Mouse (Mus musculus): ENCODE measurements around the gene Ptpn18. TPM values are rescaled to one million over a fixed set of nuclear protein-coding genes. Genes with fewer than 3 reads are reported as not detected.
"Not testable (repeated sequence)": the region's sequence is repeated elsewhere in the genome, so short reads cannot be mapped to it uniquely, and the experiment has no call there.

The Ptpn18 gene
- total RNA-seq (2021) (1 to 10 TPM; 2.8 to 3.3 TPM), polyA plus RNA-seq (2012; rRNA removed) (71.5 and 109 TPM in 2 replicates)
- long read RNA-seq, partial matches to known transcripts = 7 of 8 reads
- long read RNA-seq, other reads (novel, unspliced or antisense) = 1 of 8 reads

DNA sequence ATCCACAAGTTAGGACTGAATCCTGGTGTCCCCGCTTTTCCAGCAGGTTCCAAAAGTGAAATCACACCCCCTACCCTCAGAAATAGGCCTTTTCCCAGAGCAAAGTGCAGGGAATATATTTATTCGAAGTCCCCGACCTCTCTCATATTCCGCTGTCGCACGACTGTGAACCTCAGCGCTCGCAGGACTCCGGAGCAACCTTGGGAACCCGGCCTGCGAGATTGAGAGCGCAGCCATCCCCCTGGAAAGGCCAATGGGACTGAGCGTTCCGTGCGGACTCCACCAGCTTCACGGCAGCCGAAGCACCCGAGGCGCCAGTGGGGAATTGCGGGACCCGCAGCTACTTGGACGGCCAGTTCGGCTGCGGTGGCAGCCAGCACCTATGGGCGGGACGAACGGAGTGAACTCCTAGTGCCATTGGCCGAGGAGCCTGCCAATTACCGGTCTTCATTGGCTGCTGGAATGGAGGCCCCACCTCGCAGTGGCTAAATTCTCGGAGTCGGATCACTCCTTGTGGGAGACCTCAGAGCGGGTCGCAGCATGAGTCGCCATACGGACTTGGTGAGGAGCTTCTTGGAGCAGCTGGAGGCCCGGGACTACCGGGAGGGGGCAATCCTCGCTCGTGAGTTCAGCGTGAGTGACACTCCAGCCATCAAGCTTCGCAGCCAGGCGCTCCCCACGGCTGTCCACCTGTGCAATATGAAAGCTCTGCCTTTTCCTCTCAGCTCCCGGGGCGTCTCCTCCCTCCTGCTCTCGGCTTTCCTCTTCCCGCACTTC, at the start of gene Ptpn18:
TSS of gene Ptpn18 (plus strand) at position 479 of the 777 bp plus-strand sequence.
- DNase-seq = peak; percentile 95

DNA sequence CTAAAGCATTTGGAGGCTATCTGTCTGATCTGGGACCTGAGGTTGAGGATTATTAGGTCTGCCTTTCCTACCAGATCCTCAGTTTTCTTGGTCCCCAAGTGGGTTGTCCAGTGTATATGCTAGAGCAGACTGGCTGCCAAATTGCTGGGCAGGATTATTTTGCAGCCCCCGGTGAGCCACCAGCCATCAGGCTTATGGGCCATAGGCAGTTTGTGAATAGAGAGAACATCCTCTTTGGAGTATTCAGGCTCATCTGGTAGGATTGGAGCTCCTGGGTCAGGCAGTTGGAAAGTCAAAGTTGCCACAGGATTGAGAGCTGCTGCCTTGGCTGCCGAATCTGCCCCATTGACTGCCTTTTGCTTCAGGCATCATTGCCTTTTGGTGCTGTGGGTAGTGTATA, 31.1 kb upstream of the Ptpn18 start:
- no peak for DNase-seq

- DNase-seq = no peak
Observed at GRCm38 (mm10) chr1:34429281-34429680, 30.3 kb upstream of the Ptpn18 start.

DNA sequence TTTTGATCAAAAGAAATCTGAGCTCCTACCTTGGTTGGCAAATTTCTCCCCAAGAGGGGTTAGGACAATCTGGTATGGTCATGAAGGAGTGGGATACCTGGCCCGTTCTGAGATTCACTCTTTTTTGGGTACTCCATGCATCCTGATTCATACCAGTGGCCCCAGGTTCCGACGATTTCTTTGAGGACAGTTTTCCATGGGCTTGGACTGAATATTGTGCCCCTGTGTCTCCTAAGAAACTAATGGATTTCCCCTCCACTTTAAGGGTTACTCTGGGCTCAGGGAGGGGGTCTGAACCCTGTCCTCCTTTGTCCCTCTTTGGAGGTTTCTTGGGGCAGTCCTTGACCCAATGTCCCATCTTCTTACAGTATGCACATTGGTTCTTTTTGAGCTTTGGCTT, 28.6 kb upstream of the Ptpn18 start:
- DNase-seq = no peak

- no peak for DNase-seq
Observed at GRCm38 (mm10) chr1:34431431-34431830, 28.1 kb upstream of the Ptpn18 start.

GRCm38 (mm10) chr1:34432411-34432775, 27.2 kb upstream of the Ptpn18 start:
- DNase-seq = peak; percentile 42

- DNase-seq = peak; percentile 36
Observed at GRCm38 (mm10) chr1:34432776-34433481, 26.6 kb upstream of the Ptpn18 start.

DNA sequence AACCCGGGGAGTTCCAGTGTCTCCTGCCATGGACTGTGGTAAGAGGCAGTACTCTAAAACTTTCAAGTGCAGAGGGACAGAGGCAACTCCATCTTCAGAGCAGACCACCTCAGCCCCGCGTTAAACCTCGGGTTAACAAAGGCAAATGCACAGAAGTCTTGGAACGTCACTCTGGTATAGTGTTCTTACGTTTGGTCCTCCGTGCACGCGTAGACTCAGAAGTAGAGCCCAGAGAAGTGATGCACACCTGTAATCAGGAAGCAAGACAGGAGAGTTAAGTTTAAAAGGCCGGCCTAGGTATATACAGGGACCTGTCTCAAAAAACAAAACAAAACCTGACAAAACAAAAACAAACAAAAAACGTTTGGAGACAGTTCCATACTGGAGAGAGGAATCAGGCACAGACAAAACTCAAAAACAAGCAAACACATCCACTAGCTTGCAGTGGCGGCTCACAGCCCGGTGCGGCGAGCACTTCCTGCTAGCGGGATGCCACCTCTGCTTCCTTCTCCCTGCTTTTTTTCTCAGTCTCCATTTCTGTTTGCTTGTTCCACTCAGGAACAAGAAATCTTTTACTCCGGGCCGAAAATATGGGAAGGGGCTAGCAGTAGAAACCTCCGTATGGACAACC, 25.6 kb upstream of the Ptpn18 start:
- DNase-seq = peak; percentile 21

DNA sequence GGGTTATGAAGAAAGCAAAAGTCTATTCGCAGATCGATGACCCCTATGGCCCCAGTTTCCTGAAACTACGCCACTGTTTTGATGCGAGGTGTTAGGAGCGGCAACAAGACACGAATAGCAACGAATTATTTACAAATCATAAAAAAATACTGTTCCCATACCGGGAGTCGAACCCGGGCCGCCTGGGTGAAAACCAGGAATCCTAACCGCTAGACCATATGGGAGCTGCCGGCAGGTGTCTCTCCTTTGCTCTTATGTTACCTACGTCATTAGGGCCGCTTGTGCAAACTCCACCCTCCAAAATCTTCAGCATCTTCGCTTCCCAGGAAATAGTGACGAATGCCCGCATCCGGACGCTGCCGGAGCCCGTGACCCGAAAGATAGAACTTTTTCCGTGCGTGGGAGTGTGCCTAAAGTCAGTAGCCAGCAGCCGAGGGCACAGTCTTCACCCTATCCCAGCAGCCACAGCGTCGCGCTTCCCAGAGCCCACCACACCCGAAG, 24.9 kb upstream of the Ptpn18 start:
- peak; percentile 94 for DNase-seq

DNA sequence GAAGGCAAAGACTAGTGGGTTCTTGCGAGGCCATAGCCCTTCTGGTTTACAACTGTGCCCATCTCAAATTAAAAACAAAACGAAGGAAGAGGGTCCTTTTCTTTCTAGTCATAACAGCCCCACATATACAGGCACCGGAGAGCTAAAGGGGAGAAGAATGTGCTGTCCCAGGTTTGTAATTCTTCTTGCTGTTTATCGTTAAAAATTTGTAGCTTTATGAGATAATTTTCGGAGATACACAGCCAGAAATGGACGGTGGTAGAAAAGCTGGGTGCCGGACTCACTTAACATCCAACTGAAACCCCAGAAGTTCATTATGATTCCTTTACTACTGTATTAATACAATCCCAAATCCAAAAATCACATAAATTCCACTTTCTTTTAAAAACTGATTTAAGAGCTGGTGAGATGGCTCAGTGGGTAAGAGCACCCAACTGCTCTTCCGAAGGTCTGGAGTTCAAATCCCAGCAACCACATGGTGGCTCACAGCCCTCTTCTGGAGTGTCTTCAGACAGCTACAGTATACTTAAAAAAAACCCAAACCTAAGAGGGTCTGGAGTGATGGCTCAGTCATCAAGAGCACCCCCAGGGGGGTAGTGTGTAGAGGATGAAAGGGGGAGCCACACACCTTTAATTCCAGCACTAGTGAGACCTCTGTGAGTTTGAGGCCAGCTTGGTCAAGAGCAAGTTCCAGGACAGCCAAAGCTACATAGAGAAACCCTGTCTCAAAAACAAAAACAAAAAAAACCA, 24.0 kb upstream of the Ptpn18 start:
- DNase-seq = no peak

DNA sequence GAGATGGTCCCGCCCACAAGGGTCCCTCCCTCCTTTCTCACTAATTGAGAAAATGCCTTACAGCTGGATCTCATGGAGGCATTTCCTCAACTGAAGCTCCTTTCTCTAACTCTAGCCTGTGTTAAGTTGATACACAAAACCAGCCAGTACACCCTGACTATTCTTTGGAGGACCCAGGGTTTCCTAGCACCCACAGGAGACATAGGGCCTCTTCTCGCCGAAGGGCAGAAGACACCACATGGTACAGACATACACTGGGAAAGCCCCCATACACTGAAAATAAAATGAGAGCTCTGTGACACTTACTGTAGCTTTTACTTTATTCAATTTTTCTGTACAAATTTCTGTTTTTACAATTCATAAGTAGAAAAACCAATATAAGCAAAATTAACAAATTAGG, 23.2 kb upstream of the Ptpn18 start:
- no peak for DNase-seq

GRCm38 (mm10) chr1:34437366-34437765, 22.2 kb upstream of the Ptpn18 start:
- not testable (repeated sequence) for DNase-seq

DNA sequence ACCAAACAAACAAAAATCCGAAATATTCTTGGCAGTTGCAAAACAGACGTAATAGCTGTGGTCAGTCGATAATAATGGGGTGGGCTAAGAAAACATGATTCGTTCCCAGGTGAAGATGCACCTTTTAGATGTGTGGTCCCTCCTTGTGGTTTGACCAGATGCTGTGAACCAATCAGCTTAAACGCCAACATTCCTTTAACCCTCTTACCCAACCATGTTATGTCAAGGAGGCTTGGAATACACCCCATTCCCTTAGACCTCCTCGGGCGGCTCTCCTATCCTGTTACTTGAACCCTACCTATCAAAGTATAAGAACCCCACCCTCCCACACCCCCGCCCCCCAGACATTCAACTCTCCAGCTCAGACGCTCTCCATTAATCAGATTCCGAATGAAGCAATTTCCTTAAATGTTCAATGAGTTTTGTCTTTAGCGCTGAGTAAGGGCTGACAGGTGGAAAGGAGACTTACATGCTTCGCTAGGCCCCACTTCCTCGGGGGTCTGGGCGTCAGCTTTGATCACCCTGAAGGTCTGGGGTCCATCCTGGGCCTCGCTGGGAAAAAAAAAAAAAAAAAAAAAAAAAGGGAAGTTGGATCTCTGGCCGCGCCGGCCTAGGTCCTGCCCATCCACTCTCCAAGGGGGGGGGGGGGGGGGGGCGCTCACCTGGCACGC, 21.0 kb upstream of the Ptpn18 start:
- DNase-seq = no peak

DNA sequence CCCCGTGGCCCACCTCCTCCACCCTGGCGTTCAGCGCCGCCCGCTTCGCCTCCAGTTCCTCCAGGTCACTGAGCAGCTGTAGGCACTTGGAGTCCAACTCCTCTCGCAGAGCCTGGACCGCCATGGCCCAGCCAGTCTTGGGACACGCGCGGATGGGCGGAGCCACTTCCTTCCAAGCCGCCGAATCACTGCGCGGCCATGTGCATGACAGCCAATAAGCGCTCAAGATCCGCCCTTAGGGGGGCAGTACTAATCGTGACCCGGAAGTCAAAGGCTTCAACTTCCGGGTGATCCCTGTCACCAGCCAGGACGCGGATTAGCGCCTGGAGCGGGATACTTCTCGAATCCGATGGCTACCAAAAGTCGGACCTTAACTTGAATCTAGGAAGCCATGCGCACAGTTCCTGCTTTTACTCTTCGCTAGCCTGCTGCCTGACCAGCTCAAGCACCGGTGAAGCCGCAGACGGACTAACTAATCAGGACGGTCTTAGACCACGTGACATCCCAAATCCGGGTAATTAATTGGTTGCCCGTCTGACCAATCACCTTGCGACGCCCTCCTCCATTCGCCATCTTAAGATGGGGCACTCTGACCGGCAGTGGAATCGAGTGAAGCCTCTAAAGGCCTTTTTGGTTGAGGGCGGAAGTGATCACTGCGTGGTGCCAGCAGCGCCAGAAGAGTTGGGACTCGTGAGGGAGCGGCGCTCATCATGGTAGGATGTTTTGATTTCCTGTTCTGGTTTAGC, 20.2 kb upstream of the Ptpn18 start, which contains the start of the genes Ccdc115 and Imp4:
TSS of gene Ccdc115 (minus strand) at position 458 of the 746 bp plus-strand sequence.
TSS of gene Imp4 (plus strand) at position 637 of the 746 bp plus-strand sequence.
- peak; percentile 95 for DNase-seq

DNA sequence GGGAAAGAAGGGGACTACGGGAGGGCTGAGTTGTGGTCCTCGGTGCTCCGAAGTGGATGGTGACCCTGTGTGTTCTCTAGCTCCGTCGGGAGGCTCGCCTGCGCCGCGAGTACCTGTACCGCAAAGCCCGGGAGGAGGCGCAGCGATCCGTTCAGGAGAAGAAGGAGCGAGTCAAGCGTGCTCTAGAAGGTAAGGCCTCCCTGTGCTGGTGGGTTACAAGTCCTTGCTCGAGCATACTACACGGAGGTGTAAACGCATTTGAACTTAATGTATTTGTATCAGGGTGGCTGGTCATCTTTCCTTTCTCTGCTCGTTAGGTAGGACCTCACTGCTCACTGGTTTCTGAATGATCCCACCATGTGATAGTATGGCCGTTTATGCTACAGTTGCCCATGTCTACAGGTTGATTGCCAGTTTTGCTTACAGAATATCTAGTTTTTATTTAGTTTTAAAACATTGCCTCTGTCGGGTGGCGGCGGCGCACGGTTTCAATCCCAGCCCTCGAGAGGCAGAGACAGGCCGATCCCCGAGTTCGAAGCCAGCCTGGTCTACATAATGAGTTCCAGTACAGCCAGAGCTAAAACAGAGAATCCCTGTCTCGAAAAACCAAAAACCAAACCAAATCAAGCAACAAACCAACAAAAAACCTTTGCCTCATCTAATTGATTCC, 19.5 kb upstream of the Ptpn18 start:
- no peak for DNase-seq

GRCm38 (mm10) chr1:34443124-34443523, 16.4 kb upstream of the Ptpn18 start:
- no peak for DNase-seq

GRCm38 (mm10) chr1:34458431-34458830, 1.1 kb upstream of the Ptpn18 start:
- DNase-seq = no peak

GRCm38 (mm10) chr1:34460061-34460441, 489 bp downstream of the Ptpn18 start:
- DNase-seq = no peak

GRCm38 (mm10) chr1:34462766-34463165, 3.2 kb downstream of the Ptpn18 start:
- peak; percentile 54 for DNase-seq

- no peak for DNase-seq
Observed at GRCm38 (mm10) chr1:34464310-34464817, 4.8 kb downstream of the Ptpn18 start.
